In genomic region chr9:56417948-56418737, GRCm38 (mm10) we compare ENCODE assay signal across 8 mouse cellular contexts. TPM values are rescaled to one million over a fixed set of nuclear protein-coding genes. Genes with fewer than 3 reads are reported as not detected.
DNase-seq lines count a peak whose midpoint lies in the region; ATAC-seq lines count a peak whose summit lies in the region.

Gene Peak1, minus strand, starts transcription at chr9:56418067.
Gene Hmg20a, plus strand, starts transcription at chr9:56418609.

- ATAC-seq in hindbrain, embryonic 12.5 days (ENCODE audit: low FRiP score): peak; percentile 95

- peak within 1 kb of the TSS; percentile 56 for H3K4me2 ChIP-seq in hindbrain, embryonic 12.5 days (replicated peaks)

- peak within 1 kb of the TSS; percentile 78 for H3K4me3 ChIP-seq in hindbrain, embryonic 12.5 days

- WGBS in hindbrain, embryonic 12.5 days: under 1% methylated on average over 59 of the region's 59 CpGs

- no peaks in the 10 kb centered on the region for H3K36me3 ChIP-seq in hindbrain, embryonic 12.5 days

- H3K4me1 ChIP-seq in hindbrain, embryonic 12.5 days: peaks cover 27% of the 10 kb centered on the region

- no peaks in the 10 kb centered on the region for H3K27me3 ChIP-seq in hindbrain, embryonic 12.5 days

- peak; percentile 100 for DNase-seq in NIH3T3 (ENCODE audit: low read depth)
- peak; percentile 100 for DNase-seq in cerebellum, postnatal 10 days
- DNase-seq in frontal cortex, postnatal 10 days (ENCODE audit: low spot score in 2 of 2): peak; percentile 100
- peak; percentile 100 for DNase-seq in layer of hippocampus, postnatal 14 days (ENCODE audit: low spot score in 2 of 2)
- peak; percentile 100 for DNase-seq in lung, postnatal 14 days
- peak; percentile 98 for DNase-seq in retina, adult 2 months (ENCODE audit: low read depth, low spot score)
- peak; percentile 100 for DNase-seq in thymus, postnatal 36 days

- H3K9me3 ChIP-seq in hindbrain, embryonic 12.5 days (replicated peaks): no peaks in the 10 kb centered on the region

- peak within 1 kb of the TSS; percentile 75 for H3K9ac ChIP-seq in hindbrain, embryonic 12.5 days

- H3K27ac ChIP-seq in hindbrain, embryonic 12.5 days: peak within 1 kb of the TSS; percentile 92

RNA-seq across cellular contexts. Expression of gene Peak1, which starts in this region (rescaled TPM):
- 8.1 and 9.4 TPM in 2 replicates for polyA plus RNA-seq in hindbrain, embryonic 12.5 days (2016; fragmentation: Nextera tagmentation; extraction: Ambion mirVana)
- total RNA-seq in layer of hippocampus, postnatal 14 days (2021): 10 to 100 TPM; 47.4 to 50.1 TPM

RNA-seq across cellular contexts. Expression of gene Hmg20a, which starts in this region (rescaled TPM):
- 83.1 and 86.5 TPM in 2 replicates for polyA plus RNA-seq in hindbrain, embryonic 12.5 days (2016; fragmentation: Nextera tagmentation; extraction: Ambion mirVana)
- 10 to 100 TPM; 62.8 to 64.4 TPM for total RNA-seq in layer of hippocampus, postnatal 14 days (2021)

Comparison
In these comparisons a context has a peak if more than half of its experiments do, and no peak if none do; other contexts are left out.
1. Peak in every context shown above with its lines: DNase-seq, ATAC-seq, H3K4me3 ChIP-seq and H3K27ac ChIP-seq.